Mouse (Mus musculus) cerebellum, adult 9-10 months (tissue): ENCODE measurements around the gene Syde2.

Source experiments
- DNase-seq: peaks from one replicate; pipeline ENCODE4 v3.0.0; 2022

Syde2 gene

DNA sequence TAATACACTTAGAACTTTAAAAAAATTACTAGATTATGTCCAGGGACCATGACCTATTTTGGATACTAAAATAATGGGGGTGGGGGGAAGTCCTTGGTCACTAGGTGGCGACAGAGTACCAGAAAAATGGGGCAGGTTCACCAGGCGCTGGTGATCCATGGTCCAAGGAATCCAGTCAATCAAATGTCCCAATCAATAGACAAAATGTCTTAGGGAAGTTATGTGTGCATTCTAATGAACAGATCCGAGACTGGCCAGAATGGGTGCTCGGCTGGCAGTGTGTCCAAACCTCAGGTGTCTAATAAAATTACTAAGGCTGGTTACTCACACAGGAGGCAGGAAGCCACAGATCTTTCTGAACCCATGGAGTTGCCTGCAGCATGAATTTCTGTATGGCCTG is 70.6 kb downstream of the Syde2 start:
- DNase-seq = no peak

DNA sequence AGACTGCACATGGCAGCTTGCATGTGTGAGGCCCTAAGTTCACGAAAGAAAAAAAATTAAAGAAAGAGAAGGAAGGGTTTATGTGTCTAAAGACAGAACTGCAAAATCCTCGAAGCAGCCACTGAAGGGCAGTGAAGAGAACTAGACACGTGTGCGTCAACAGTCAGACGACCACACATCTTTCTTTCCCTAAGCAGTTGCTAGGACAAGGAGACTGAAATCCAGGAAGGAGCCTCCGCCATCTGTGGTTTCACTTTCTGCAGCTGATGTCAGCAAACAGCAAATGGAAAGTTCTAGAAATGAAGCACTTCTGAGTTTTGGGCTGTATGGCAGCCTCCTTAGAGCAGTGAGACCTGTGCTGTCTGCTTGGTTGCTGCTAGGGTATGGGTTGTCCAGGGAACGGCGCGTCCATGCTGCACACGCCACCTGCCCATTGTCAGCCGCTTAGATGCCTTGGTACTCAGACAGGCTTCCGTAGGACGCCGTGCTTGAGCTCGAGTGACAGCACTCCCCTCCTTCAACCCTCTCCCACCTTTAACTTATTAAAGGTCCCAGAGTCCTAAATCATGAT is 71.8 kb downstream of the Syde2 start:
- no peak for DNase-seq

DNA sequence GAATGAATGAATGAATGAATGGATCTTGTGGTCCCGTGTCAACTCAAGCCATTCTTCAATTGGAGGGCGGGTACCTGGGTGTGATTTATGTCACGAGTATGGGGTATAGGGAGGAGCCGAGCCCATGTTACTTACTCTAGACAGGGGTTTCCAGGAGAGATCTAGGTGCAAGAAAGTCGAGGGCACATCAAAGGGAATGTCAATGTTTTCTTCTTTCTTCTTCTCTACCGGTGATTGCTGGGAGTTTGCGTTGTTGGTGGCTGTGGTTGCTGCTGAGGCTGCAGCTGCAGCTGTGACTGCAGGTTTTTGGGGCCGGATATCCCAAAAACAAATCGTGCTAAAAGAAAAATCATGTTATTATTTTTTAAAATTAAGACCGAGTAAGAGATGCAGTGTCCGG is 75.5 kb downstream of the Syde2 start:
- no peak for DNase-seq

DNA sequence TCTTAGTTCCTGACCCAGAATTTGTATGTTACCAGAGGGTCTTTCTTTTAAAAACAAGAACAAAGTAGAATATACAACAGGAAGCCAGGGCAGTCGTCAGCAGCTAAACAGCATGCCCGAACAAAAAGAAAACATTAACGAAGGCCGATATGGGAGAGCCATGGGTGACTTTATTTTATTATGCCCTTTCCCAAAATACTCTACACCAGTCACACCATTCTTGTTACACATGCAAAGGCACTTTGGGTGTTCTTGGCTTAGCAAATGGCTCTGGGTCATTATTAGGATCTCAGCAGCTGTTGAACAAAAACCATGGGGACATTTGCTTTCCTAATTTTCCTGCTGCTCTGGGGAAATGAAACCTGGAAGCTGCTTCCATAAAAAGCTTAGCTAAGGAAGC is 81.6 kb downstream of the Syde2 start:
- DNase-seq = no peak
